Mouse (Mus musculus) embryonic facial prominence, embryonic 14.5 days (tissue): ENCODE measurements at regions not wholly inside any gene's neighbourhood (a gene's known extent, or its start where the extent isn't known, plus 50 kb on each side); places are given as distances from the start of the nearest gene placed in this dataset.

Experiments
- ATAC-seq: fragments of 200-750 bp; cut with Nextera tagmentation; 2 replicates; pipeline ENCODE4 v1.8.0; 2017; ENCODE audit warnings: low read depth, moderate number of reproducible peaks, moderate TSS enrichment
- DNase-seq: peaks from one replicate; pipeline ENCODE4 v3.0.0-alpha.2; 2015; ENCODE audit warnings: low spot score
- H3K27ac ChIP-seq: fragments of 300-500 bp; sonication (generic); replicated peaks from 2 replicates; pipeline ENCODE4 v1.5.1; 2014; ENCODE audit warnings: low read depth, mild to moderate bottlenecking, low read length, moderate library complexity
- H3K27me3 ChIP-seq: fragments of 300-500 bp; sonication (generic); replicated peaks from 2 replicates; pipeline ENCODE4 v1.6.1; 2014; ENCODE audit warnings: low read length; ENCODE audit not compliant: control insufficient read depth, insufficient read depth
- H3K36me3 ChIP-seq: fragments of 300-500 bp; sonication (generic); 2 replicates; pipeline ENCODE4 v1.6.1; 2014; ENCODE audit warnings: low read length, mixed read lengths; ENCODE audit not compliant: control insufficient read depth, insufficient read depth
- H3K4me1 ChIP-seq: fragments of 300-500 bp; sonication (generic); 2 replicates; pipeline ENCODE4 v1.6.1; 2014; ENCODE audit warnings: antibody characterized with exemption, low read length; ENCODE audit not compliant: control insufficient read depth, insufficient read depth
- H3K4me2 ChIP-seq: fragments of 300-500 bp; sonication (generic); 2 replicates; pipeline ENCODE4 v1.6.1; 2014; ENCODE audit warnings: low read depth, mild to moderate bottlenecking, low read length, moderate library complexity, mixed read lengths
- H3K4me3 ChIP-seq: fragments of 300-500 bp; sonication (generic); 2 replicates; pipeline ENCODE4 v1.5.1; 2014; ENCODE audit warnings: low read depth, mild to moderate bottlenecking, low read length
- H3K9ac ChIP-seq: fragments of 300-500 bp; sonication (generic); 2 replicates; pipeline ENCODE4 v1.6.1; 2014; ENCODE audit warnings: low read depth, mild to moderate bottlenecking, low read length, moderate library complexity, mixed read lengths
- H3K9me3 ChIP-seq: fragments of 300-500 bp; sonication (generic); 2 replicates; pipeline ENCODE4 v1.6.1; 2016; ENCODE audit warnings: low read length; ENCODE audit not compliant: control insufficient read depth
- WGBS: fragments of 180-500 bp; shearing (Covaris S2); extraction: QIAGEN DNeasy Blood & Tissue Kit; methylation state at CpG from one replicate; pipeline ENCODE4 v1.1.7; 2014; 5-methylcytosine and 5-hydroxymethylcytosine counted together

- H3K4me3 ChIP-seq: no peak overlapping the region
Observed at GRCm38 (mm10) chr1:18583358-18584128, 318.6 kb upstream of the Defb41 start.

GRCm38 (mm10) chr1:18578625-18579024 lies 313.7 kb upstream of the Defb41 start:
- H3K4me2 ChIP-seq: no peak overlapping the region
- DNase-seq (no peak), ATAC-seq (no peak)
- no peaks in the 10 kb centered on the region for H3K9me3 ChIP-seq
- no peak overlapping the region for H3K9ac ChIP-seq
- no peaks in the 10 kb centered on the region for H3K4me1 ChIP-seq
- no peaks in the 10 kb centered on the region for H3K36me3 ChIP-seq
- no peaks in the 10 kb centered on the region for H3K27me3 ChIP-seq
- H3K4me3 ChIP-seq: no peak overlapping the region
- no peak overlapping the region for H3K27ac ChIP-seq
- 90% methylated on average over 2 of the region's 2 CpGs for WGBS

More at GRCm38 (mm10) chr1:18583358-18584128, 318.6 kb upstream of the Defb41 start:
- H3K36me3 ChIP-seq: no peaks in the 10 kb centered on the region
- no peaks in the 10 kb centered on the region for H3K27me3 ChIP-seq
- DNase-seq (no peak), ATAC-seq (no peak)
- H3K4me1 ChIP-seq: no peaks in the 10 kb centered on the region
- H3K4me2 ChIP-seq: no peak overlapping the region
- H3K27ac ChIP-seq: no peak overlapping the region
- H3K9ac ChIP-seq: no peak overlapping the region
- WGBS: 75% methylated on average over 6 of the region's 6 CpGs
- H3K9me3 ChIP-seq: no peaks in the 10 kb centered on the region

GRCm38 (mm10) chr1:18567086-18567485 lies 302.1 kb upstream of the Defb41 start:
- no peak overlapping the region for H3K4me2 ChIP-seq
- H3K27ac ChIP-seq: no peak overlapping the region
- no peak for DNase-seq
- no peaks in the 10 kb centered on the region for H3K9me3 ChIP-seq
- no peak overlapping the region for H3K9ac ChIP-seq
- no peaks in the 10 kb centered on the region for H3K27me3 ChIP-seq
- no peaks in the 10 kb centered on the region for H3K36me3 ChIP-seq
- no peak for ATAC-seq
- H3K4me1 ChIP-seq: no peaks in the 10 kb centered on the region
- H3K4me3 ChIP-seq: no peak overlapping the region
- 68% methylated on average over 2 of the region's 2 CpGs for WGBS

- ATAC-seq: no peak
- no peak overlapping the region for H3K9ac ChIP-seq
- no peaks in the 10 kb centered on the region for H3K4me1 ChIP-seq
- no peak for DNase-seq
- no peaks in the 10 kb centered on the region for H3K36me3 ChIP-seq
- H3K27ac ChIP-seq: no peak overlapping the region
- H3K27me3 ChIP-seq: no peaks in the 10 kb centered on the region
- no peak overlapping the region for H3K4me3 ChIP-seq
- no peaks in the 10 kb centered on the region for H3K9me3 ChIP-seq
- H3K4me2 ChIP-seq: no peak overlapping the region
- WGBS: 71% methylated on average over 2 of the region's 2 CpGs
Observed at GRCm38 (mm10) chr1:18551211-18551610, 286.3 kb upstream of the Defb41 start.

GRCm38 (mm10) chr1:18531702-18532101 lies 266.8 kb upstream of the Defb41 start:
- no peaks in the 10 kb centered on the region for H3K36me3 ChIP-seq
- ATAC-seq: no peak
- DNase-seq: no peak
- no peak overlapping the region for H3K4me2 ChIP-seq
- H3K9ac ChIP-seq: no peak overlapping the region
- H3K4me3 ChIP-seq: no peak overlapping the region
- WGBS: 75% methylated on average over 1 of the region's 1 CpGs
- no peaks in the 10 kb centered on the region for H3K27me3 ChIP-seq
- H3K4me1 ChIP-seq: no peaks in the 10 kb centered on the region
- no peaks in the 10 kb centered on the region for H3K9me3 ChIP-seq
- H3K27ac ChIP-seq: no peak overlapping the region

GRCm38 (mm10) chr1:18524485-18524884 lies 259.5 kb upstream of the Defb41 start:
- Histone ChIP-seq H3K4me2 (no peak overlapping the region), H3K27me3 (no peaks in the 10 kb centered on the region), H3K27ac (no peak overlapping the region), H3K4me3 (no peak overlapping the region), H3K9me3 (no peaks in the 10 kb centered on the region), H3K9ac (no peak overlapping the region), H3K4me1 (no peaks in the 10 kb centered on the region), H3K36me3 (no peaks in the 10 kb centered on the region)
- ATAC-seq: no peak
- WGBS: 81% methylated on average over 2 of the region's 2 CpGs
- DNase-seq: no peak

- WGBS: 67% methylated on average over 2 of the region's 2 CpGs
- no peaks in the 10 kb centered on the region for H3K4me1 ChIP-seq
- no peak overlapping the region for H3K4me3 ChIP-seq
- no peak for DNase-seq
- no peak overlapping the region for H3K27ac ChIP-seq
- H3K4me2 ChIP-seq: no peak overlapping the region
- no peaks in the 10 kb centered on the region for H3K27me3 ChIP-seq
- H3K36me3 ChIP-seq: no peaks in the 10 kb centered on the region
- ATAC-seq: no peak
- H3K9ac ChIP-seq: no peak overlapping the region
- H3K9me3 ChIP-seq: no peaks in the 10 kb centered on the region
Observed at GRCm38 (mm10) chr1:18522902-18523301, 258.0 kb upstream of the Defb41 start.

GRCm38 (mm10) chr1:18512764-18513163 lies 247.8 kb upstream of the Defb41 start:
- WGBS: 68% methylated on average over 3 of the region's 3 CpGs
- H3K9ac ChIP-seq: no peak overlapping the region
- H3K4me3 ChIP-seq: no peak overlapping the region
- H3K9me3 ChIP-seq: no peaks in the 10 kb centered on the region
- no peaks in the 10 kb centered on the region for H3K27me3 ChIP-seq
- DNase-seq: no peak
- no peaks in the 10 kb centered on the region for H3K4me1 ChIP-seq
- H3K27ac ChIP-seq: no peak overlapping the region
- no peak for ATAC-seq
- H3K36me3 ChIP-seq: no peaks in the 10 kb centered on the region
- no peak overlapping the region for H3K4me2 ChIP-seq

- ATAC-seq: no peak
- 79% methylated on average over 3 of the region's 3 CpGs for WGBS
- Histone ChIP-seq H3K4me3 (no peak overlapping the region), H3K36me3 (no peaks in the 10 kb centered on the region), H3K9ac (no peak overlapping the region), H3K9me3 (no peaks in the 10 kb centered on the region), H3K27me3 (no peaks in the 10 kb centered on the region), H3K4me2 (no peak overlapping the region), H3K27ac (no peak overlapping the region), H3K4me1 (no peaks in the 10 kb centered on the region)
- no peak for DNase-seq
Observed at GRCm38 (mm10) chr1:18498556-18498955, 233.6 kb upstream of the Defb41 start.
